Mouse (Mus musculus): ENCODE measurements at regions not wholly inside any gene's neighbourhood (a gene's known extent, or its start where the extent isn't known, plus 50 kb on each side); places are given as distances from the start of the nearest gene placed in this dataset.
A peak's percentile ranks its signal among the peaks of the same experiment; 100 is the strongest.
"Not testable (repeated sequence)": the region's sequence is repeated elsewhere in the genome, so short reads cannot be mapped to it uniquely, and the experiment has no call there.

GRCm38 (mm10) chr4:53263776-53264175, 104.1 kb upstream of the Abca1 start:
- no peak for DNase-seq (ENCODE audit: low spot score)

DNA sequence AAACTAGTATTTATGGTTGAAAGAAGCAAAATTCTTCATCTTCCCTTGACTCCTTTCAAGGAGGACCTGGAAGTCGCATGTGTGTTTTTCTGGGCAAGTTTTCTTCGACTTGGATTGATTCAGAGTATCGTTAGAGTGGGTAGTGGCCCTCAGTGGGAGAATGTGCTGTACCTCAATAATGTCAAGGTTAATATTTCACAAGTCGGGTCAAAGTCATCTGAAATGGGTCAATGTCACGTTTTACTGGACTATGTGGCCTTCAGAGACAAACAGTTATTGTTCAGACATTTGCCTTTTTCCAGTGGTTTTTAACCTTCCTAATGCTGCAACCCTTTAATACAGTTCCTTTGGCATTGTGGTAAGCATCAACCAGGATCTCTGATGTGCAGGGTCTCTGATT, 102.8 kb upstream of the Abca1 start:
- no peak for DNase-seq (ENCODE audit: low spot score)

GRCm38 (mm10) chr4:53261556-53262140, 102.0 kb upstream of the Abca1 start:
- no peak for DNase-seq (ENCODE audit: low spot score)

DNA sequence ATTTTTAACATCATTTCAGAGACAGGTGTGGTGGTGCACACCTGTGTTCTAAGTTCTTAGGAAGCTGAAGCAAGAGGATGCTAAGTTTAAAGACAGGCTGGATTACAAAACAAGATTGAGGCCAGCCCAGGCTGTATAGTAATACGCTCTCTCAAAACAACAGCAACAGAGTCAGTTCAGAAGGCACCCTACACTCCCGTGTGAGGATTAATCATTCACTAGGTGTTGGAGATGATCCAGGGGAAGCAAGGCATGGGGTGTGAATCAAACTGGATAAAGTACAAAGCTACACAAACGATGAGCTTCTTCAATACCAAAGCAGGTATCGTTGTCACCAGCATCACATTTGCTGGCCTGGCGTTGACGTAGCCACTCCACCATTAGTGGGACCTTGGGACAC, 99.3 kb upstream of the Abca1 start:
- no peak for DNase-seq (ENCODE audit: low spot score)

DNA sequence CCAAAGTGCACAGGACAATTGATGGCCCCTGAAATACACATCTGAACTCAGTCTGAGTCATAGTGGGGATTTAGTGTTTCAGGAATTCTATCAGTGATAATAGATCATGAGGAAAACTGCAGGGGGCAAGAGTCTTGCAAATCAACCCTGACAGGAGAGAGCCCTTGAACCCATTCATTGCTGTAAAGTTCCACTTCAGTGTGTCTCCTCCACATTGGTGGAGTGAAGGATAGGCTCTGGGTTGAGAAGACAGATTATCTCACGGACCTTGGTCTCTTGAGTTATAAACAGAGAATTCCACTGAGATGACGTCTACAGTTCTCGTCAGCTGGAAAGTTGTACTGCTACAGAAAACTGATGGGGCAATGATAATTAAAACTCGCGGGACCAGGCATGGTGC, 97.3 kb upstream of the Abca1 start:
- DNase-seq (ENCODE audit: low spot score), result no peak

DNA sequence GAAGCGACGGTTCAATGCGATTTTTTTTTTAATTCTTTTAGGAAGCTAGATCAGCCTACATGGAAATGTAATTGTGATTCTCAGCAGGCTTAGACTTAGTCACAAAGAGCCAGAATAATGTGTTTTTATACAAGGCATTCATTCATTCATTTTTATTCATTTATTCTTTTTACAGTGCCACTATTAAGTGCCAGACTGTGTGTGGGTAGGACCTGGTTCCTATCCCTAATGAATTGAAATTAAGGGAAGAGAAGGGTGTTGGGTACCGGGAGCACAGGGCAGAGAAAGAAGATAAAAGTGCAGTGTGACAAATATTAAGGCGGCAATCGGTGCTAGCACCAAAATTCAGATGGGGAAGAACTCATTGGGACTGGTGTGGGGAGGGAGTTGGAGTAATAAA, 94.8 kb upstream of the Abca1 start:
- no peak for DNase-seq (ENCODE audit: low spot score)

GRCm38 (mm10) chr4:53253680-53254079, 94.0 kb upstream of the Abca1 start:
- no peak for DNase-seq (ENCODE audit: low spot score)

GRCm38 (mm10) chr4:53250325-53250724, 90.6 kb upstream of the Abca1 start:
- no peak for DNase-seq (ENCODE audit: low spot score)

DNA sequence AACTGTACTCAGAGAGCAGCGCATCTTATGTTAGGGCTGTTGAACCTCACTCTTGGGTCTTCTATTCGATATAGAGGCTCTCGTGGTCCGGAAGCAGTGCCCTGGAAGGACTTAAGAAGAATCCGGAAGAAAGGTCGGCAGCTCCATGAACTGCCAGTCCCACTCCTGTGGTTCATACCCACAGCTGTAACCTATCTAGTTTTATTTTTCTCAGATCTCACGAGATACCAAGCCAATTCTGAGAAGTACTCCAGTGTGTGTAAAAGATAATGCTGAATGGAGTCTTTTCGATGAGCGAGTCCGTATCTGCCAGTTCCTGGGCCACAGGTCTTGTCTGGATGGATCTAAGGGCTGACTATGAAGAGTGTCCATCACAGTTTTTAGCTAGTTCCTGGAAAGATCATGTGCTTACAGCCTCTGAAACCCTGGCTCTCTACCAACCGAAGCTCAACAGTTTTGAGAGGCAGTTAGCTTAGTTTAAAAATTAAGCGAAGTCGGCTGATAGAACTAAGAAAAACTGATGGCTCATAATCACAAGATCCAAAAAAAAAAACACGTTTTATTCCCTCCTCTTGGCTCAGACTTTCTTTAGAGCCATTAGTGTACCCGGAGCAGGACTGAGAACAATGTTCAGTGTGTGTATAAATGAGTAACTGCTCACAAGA, 86.5 kb upstream of the Abca1 start:
- DNase-seq (ENCODE audit: low spot score), result no peak

GRCm38 (mm10) chr4:53245553-53245952, 85.9 kb upstream of the Abca1 start:
- DNase-seq (ENCODE audit: low spot score), result no peak

DNA sequence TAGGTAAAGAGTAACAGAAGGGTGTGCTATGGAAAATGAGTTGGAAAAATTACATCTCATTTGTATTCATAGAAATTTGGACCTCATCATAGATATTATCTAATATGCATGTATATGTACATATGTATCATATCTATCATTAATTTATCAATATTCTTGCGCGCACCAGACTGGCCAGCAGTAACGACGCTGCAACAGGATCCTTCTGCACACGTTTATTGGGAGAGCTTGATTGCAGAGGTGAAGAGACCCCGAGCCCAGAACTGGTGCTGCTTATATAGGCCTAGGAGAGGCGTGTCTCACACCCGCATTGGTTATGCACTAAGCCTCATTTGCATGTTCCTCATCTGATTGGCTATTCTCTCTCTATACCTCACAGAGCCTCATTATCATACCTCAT, 83.8 kb upstream of the Abca1 start:
- not testable (repeated sequence) for DNase-seq (ENCODE audit: low spot score)

- no peak for DNase-seq (ENCODE audit: low spot score)
These were observed 80.2 kb upstream of the Abca1 start for GRCm38 (mm10) chr4:53239856-53240255.

DNA sequence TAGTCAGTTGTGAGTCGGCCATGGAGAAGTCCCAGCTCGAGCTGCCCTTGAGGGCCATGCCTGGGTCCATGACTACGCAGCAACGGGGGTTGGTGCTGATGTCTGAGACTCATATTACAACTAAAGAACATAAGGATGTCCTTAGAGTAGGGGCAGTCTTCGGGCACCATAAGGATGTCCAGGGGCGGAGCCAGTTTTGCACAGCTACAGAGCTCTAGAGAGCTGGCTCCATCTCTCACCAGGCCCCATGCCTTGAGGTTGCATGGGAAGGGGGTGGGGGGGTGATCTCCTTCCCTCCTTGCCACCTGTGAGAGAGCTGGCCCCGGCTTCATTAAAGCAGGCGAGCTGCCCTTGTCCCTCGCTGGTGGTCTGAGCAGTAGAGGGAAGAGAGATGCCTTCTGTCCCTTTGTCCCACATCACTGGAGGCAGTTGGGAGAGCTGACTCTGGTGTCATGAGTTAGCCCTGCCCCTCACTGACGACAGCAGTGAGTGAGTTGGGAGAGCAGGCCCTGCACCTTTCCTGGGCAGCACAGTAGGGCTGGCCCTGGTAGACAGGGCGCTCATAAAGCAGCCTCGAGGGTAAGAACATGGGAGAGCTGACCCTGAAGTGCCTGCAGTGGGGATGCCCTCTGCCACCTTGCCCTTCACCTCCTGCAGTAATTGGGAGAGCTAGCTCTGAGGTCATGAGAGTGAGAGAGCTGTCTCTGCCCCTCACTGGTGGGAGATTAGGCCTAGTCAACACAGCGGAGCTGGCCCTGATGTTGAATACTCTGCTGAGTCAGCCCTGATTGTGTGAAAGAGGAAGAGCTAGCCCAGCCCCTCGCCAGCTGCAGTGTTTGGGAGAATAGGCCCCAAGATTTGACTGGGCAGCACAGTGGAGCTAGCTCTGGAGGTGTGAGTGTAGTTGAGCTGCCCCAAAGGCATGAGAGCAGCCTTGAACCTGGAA, 78.9 kb upstream of the Abca1 start:
- no peak for DNase-seq (ENCODE audit: low spot score)

- DNase-seq (ENCODE audit: low spot score), result no peak
These were observed 76.2 kb upstream of the Abca1 start for GRCm38 (mm10) chr4:53235870-53236269.

GRCm38 (mm10) chr4:53232436-53232835, 72.7 kb upstream of the Abca1 start:
- no peak for DNase-seq (ENCODE audit: low spot score)

DNA sequence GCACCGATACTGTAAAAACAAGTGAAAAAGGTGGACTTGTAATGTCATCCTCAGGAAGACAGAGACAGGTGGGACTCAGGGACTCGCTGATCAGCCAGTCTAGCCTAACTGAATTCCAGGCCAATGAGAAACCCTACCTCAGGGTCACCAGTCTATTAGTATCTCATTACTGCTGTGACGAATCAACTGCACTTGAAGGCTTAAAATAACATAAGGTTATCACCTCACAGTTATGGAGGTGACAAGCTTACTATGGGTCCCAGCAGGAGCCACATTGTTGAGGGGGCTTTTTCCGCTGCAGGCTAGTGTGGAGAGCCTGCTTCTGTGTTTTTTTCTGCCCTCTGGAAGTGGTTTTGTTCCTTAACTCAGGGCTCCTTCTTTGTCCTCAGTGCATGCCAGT, 72.2 kb upstream of the Abca1 start:
- DNase-seq (ENCODE audit: low spot score), result no peak

DNA sequence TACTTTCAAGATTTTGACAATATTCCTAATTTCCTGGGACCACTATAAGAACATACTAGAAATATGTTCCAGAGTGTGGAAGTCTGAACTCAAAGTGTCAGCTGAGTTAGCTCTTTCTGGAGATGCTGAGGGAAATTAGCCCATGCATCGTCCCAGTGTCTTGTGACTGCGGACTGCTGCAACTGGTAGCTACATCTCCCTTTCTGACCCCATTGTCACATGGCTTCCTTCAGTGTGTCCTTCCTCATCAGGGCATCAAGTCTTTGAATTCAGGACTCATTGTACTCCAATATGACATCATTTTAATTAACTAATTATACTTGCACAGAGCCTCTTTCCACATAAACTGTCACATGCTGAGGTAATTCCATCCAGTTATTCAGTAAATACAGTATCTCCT, 71.4 kb upstream of the Abca1 start:
- no peak for DNase-seq (ENCODE audit: low spot score)

- DNase-seq (ENCODE audit: low spot score), result no peak
These were observed 68.7 kb upstream of the Abca1 start for GRCm38 (mm10) chr4:53228444-53228843.

- DNase-seq (ENCODE audit: low spot score), result peak; percentile 27
These were observed 68.1 kb upstream of the Abca1 start for GRCm38 (mm10) chr4:53227771-53228170.

DNA sequence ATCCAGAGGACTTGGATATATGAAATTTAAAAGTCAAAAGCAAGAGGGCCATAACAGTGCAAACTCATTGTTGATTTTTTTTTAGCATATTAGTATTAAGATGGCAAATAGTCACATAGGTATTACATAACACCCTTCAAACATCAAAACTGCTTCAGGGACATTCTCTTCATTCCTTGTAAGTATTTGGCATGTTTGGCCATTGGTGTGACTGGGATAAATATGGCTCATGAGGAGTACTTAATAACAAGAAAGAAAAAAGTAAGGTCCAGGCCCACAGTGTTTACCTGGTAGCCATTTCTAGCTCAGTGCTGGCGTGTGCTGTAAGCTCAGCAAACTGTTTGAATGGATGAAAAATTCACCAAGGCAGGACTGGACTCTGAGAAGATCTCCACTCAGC, 67.4 kb upstream of the Abca1 start:
- no peak for DNase-seq (ENCODE audit: low spot score)

GRCm38 (mm10) chr4:53226376-53226775, 66.7 kb upstream of the Abca1 start:
- DNase-seq (ENCODE audit: low spot score), result no peak

- DNase-seq (ENCODE audit: low spot score), result no peak
These were observed 63.7 kb upstream of the Abca1 start for GRCm38 (mm10) chr4:53223379-53223778.

DNA sequence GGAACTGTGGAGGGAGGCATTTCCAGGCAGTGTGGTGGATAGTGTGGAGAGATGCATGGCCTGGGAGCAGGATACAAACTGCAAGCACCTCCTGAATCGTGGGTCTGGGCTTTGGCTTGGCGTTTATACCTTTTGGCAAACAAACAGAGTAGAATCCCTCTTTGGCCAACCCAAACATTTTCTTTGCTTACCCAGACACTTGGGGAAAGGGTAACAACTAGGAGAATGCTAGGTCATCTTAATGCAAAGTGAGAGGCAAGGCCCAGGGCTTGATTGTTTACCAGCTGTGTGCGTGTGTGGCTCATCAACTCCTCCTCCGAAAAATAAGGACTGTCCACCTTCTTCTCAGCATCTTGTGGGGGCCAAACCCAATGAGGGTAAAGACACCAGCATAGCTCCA, 61.1 kb upstream of the Abca1 start:
- no peak for DNase-seq (ENCODE audit: low spot score)
